Mouse (Mus musculus) heart, embryonic 10.5 days (tissue): ENCODE results near the gene Gm10352. TPM values are rescaled to one million over a fixed set of nuclear protein-coding genes. Genes with fewer than 3 reads are reported as not detected.
"Not testable (repeated sequence)": the region's sequence is repeated elsewhere in the genome, so short reads cannot be mapped to it uniquely, and the experiment has no call there.

Source experiments
- DNase-seq: peaks from one replicate; pipeline ENCODE4 v3.0.0-alpha.2; 2017; ENCODE audit warnings: low spot score
- H3K27ac ChIP-seq: fragments of 300-500 bp; sonication (generic); 2 replicates; pipeline ENCODE4 v1.5.1; 2016; ENCODE audit warnings: mild to moderate bottlenecking
- H3K27me3 ChIP-seq: fragments of 300-500 bp; sonication (generic); 2 replicates; pipeline ENCODE4 v1.6.1; 2016; ENCODE audit warnings: mild to moderate bottlenecking; ENCODE audit not compliant: poor library complexity, insufficient read depth, severe bottlenecking
- H3K36me3 ChIP-seq: fragments of 300-500 bp; sonication (generic); 2 replicates; pipeline ENCODE4 v1.6.1; 2016; ENCODE audit warnings: mild to moderate bottlenecking, moderate library complexity
- H3K4me1 ChIP-seq: fragments of 300-500 bp; sonication (generic); 2 replicates; pipeline ENCODE4 v1.6.1; 2016; ENCODE audit warnings: mild to moderate bottlenecking
- H3K4me3 ChIP-seq: fragments of 300-500 bp; sonication (generic); 2 replicates; pipeline ENCODE4 v1.5.1; 2016; ENCODE audit warnings: mild to moderate bottlenecking, moderate library complexity
- H3K9me3 ChIP-seq: fragments of 300-500 bp; sonication (generic); 2 replicates; pipeline ENCODE4 v1.6.1; 2016; ENCODE audit warnings: mild to moderate bottlenecking, moderate library complexity
- WGBS: fragments of 180-500 bp; shearing (Covaris S2); methylation state at CpG from one replicate; pipeline ENCODE4 v1.1.7; 2016; 5-methylcytosine and 5-hydroxymethylcytosine counted together
- polyA plus RNA-seq: library from polyadenylated mRNA; unstranded; fragments of >200 nt; fragmentation: Nextera tagmentation; extraction: Ambion mirVana; gene quantifications from 2 replicates; pipeline ENCODE4 v1.2.1, GENCODE M21; 2016

The Gm10352 gene
- not detected in 2 replicates for polyA plus RNA-seq

- H3K36me3 ChIP-seq, H3K27me3 ChIP-seq, H3K9me3 ChIP-seq, H3K4me1 ChIP-seq, DNase-seq, H3K27ac ChIP-seq, H3K4me3 ChIP-seq: not testable (repeated sequence)
- WGBS = no CpG with 5 or more reads among the region's 9 CpGs
Observed at GRCm38 (mm10) chrY:2900689-2901088, at the start of gene Gm10352. TSS of gene Gm10352 (plus strand) at chrY:2900989.

- H3K27me3 ChIP-seq, H3K36me3 ChIP-seq, H3K4me1 ChIP-seq, H3K9me3 ChIP-seq, DNase-seq, H3K27ac ChIP-seq, H3K4me3 ChIP-seq: not testable (repeated sequence)
- WGBS = no CpG with 5 or more reads among the region's 9 CpGs
Observed at GRCm38 (mm10) chrY:2932282-2932681, 31.5 kb downstream of the Gm10352 start, which contains the start of gene Gm29289. TSS of gene Gm29289 (plus strand) at chrY:2932582.

Other genes with a start within 250 kb of the Gm10352 start
- not detected in 2 replicates for gene Sry, start 237.3 kb upstream of the Gm10352 start, polyA plus RNA-seq
- gene H2al2b, start 180.3 kb upstream of the Gm10352 start, polyA plus RNA-seq = not detected in 2 replicates
- gene Gm4064, start 104.8 kb upstream of the Gm10352 start, polyA plus RNA-seq = not detected in 2 replicates
- gene Rbmy, start 70.3 kb upstream of the Gm10352 start, polyA plus RNA-seq = not detected in 2 replicates
- gene Gm10256, start 70.3 kb upstream of the Gm10352 start, polyA plus RNA-seq = not detected in 2 replicates
- gene Gm29289, start 31.6 kb downstream of the Gm10352 start, polyA plus RNA-seq = not detected in 2 replicates